Mouse (Mus musculus) A20 (cell line): ENCODE measurements at regions not wholly inside any gene's neighbourhood (a gene's known extent, or its start where the extent isn't known, plus 50 kb on each side); places are given as distances from the start of the nearest gene placed in this dataset.
A peak's percentile ranks its signal among the peaks of the same experiment; 100 is the strongest.

Experiments used
- DNase-seq: peaks from one replicate; pipeline ENCODE4 v3.0.0-alpha.2; 2011; ENCODE audit warnings: low read depth, low spot score

- no peak for DNase-seq
These were observed 53.5 kb upstream of the Osbpl8 start for GRCm38 (mm10) chr10:111111020-111111419.

- DNase-seq, result peak; percentile 83
These were observed 55.6 kb upstream of the Osbpl8 start for GRCm38 (mm10) chr10:111108658-111109633.

GRCm38 (mm10) chr10:111107852-111108251 is 56.7 kb upstream of the Osbpl8 start:
- no peak for DNase-seq

DNA sequence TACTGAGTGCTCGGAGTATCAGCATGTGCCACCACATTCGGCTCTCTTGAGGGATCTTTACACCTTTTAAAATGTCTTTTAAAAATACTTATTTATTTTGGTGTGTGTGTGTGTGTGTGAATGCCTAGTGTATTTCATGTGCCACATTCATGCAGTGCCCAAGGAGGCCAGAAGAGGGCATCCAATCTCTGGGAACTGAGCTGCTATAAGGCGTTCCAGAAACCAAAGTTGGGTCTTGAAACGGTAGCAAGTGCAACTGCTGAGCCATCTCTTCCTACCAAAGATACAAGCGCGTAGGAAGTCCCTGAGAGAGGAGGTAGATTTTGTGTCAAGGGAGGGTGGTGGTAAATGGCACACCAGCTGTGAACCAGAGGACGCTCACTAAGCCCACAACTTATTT is 57.2 kb upstream of the Osbpl8 start:
- DNase-seq, result peak; percentile 85

DNA sequence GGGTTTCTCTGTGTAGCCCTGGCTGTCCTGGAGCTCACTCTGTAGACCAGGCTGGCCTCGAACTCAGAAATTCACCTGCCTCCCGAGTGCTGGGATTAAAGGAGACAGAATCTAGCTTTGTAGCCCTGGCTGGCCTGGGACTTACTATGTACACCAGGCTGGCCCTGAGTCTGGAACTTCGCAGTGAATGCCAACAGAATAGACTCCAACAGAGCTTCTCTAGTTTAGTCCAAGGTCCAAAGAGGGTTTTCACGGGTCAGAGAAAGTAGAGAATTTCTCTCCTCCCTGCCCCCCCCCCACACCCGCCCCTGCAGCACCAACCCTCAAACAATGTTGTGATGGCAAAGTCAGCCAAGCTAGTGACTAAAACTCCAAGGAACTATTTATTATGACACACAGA is 58.1 kb upstream of the Osbpl8 start:
- DNase-seq, result no peak

DNA sequence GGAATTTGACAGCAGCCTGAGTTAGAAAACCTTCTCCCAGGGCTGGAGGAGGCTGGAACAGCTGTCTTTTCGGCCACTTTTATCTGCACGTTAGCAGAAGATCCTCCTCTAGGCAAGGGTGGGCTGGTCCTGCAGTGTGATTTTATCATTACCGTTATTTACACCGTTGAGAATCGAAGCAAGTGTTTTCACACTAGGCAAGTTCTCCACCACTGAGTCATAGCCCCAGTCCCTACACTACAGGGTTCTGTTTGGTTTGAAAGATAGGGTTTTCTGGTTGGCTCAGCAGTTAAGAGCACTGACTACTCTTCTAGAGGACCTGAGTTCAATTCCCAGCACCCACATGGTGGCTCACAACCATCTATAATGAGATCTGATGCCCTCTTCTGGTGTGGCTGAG is 58.9 kb upstream of the Osbpl8 start:
- no peak for DNase-seq

DNA sequence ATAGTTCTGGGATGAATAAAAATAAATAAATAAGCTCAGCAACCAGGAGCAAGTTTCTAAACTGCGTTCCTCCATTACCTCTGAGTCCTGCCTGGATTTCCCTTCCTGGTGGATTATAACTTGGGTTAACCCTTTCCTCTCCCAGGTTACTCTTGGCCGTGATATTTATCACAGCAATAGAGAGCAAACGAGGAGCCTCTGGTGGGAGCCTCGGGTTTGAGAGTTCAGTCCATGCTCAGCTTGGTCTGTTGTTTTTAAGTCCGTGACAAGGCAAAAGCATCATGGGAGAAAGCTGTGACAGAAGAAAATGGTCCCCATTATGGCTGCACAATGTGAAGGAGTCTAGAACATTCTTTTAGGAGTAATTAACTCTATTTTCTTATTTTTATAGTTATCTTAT is 61.0 kb upstream of the Osbpl8 start:
- no peak for DNase-seq

DNA sequence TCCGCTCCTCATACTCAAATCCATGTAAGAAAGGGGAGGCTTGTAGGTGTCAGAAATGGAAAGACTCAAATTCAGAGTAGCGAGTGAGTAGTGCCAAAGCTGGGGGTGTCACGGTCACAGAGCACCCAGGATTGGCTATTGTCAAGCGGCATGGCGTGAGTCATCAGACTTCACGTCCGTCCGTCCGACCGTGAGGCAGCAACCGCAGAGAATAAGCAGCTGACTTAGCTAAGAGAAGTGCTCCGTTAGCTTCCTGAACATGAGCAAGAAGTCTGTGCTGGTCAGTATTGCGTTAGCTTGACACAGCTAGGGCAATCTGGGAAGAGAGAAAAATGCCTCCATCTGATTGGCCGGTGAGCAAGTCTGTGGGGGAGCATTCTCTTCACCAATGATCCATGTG is 61.5 kb upstream of the Osbpl8 start:
- DNase-seq, result peak; percentile 76

DNA sequence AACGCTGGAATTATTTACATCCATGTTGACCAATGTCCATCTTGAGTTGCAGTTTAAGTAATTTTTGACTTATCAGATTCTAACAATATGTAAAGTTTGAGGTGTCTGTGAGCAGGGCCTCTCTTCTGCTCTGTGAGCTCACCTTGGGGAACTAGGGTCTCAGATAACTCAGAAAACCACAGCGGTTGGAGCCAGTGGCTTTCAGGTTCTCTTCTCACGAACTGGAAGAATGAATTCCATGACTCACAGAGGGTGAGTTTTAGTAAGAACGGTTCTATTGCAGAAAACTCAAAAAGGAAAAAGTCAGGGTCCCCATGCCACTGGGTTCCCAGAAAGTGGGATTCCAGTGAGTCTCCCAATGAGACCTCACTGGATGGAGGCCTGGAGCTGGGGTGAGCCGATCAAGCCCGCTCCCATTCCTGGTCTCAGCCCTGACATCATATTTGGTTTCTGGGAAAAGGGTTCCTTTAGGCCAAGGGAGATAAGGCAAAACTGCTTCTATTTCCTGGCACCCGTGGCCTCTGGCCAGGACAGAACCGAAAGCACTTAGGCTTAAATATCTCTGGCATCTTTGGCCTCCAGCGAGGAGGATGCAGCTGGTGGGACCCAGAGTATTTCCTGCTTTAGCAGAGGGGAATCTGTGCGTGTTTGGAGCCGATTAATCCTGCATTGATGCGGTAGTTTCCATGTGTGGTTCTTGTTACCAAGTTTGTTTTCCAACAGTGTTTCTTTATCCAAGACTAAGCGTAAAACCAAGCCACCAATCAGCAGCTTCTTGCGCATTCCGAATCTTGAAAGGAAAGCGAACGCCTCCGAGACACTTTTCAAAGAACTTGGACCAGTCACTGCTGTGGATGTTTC is 62.4 kb upstream of the Osbpl8 start:
- no peak for DNase-seq

DNA sequence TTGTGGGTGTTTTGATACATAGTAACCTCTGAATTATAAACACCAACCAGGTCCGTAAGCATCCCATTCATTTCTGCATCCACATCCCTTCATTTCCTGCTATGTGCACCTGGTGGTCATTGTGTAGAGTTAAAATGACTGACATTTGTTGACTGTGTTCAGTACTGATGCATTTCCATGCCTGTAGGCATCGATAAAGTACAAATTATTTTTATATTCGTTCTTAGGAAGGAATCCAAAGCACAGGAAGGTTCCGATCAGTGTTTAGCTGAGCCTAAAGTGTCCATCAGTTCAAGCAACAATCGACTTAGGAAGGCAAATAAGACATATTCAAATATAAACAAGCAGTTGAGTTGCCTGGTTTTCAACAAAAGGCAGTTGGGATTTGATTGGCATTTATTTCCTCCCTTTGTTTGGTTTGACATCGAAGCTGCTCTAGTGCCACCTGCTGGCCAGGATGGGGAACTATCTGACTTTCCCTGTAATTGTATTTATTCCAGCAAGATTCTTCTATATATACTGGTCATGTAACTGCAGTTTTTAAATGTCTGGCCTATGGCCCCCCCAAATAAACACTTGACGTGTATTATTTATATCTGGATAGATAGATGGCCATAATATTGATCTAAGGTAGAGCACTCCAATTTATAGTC is 64.6 kb upstream of the Osbpl8 start:
- DNase-seq, result peak; percentile 70

- no peak for DNase-seq
These were observed 65.3 kb upstream of the Osbpl8 start for GRCm38 (mm10) chr10:111099059-111099811.

GRCm38 (mm10) chr10:111097245-111097644 is 67.3 kb upstream of the Osbpl8 start:
- no peak for DNase-seq

DNA sequence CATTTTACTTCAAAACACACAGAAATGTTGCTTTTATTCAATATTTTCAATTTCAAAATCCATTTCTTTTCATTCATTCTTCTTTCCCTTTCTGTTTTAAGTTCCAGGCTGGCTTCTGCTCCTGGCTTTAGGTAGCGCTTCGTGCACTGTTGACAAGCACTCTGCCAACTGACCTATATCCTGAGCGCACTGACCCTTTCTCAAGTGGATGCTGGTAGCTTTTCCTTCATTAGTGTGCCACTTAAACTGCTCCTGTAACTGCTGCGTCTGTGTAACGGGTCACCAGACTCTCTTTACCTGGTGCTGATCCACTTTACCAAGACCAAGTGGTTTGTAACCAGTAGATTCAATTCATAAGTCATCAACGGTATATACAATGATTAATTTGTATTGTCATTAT is 67.7 kb upstream of the Osbpl8 start:
- DNase-seq, result no peak

DNA sequence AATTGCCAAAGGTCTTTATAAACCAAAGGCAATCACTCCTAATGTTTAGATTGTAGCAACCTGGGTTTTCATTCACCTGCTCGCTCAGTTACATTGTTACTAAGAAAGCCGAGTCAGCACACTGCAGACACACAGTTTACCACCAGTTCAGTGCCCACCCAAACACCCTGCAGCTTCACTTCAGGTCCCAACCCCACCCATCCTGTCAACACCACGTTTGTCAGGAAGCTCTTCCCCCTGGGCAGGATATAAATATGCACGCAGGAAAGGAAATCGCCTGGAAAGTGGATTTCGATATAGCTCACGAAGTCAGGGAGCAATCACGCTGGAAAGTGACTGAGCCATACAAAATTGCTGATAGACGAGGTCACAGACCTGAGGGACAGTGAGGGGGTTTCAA is 70.1 kb upstream of the Osbpl8 start:
- DNase-seq, result no peak

DNA sequence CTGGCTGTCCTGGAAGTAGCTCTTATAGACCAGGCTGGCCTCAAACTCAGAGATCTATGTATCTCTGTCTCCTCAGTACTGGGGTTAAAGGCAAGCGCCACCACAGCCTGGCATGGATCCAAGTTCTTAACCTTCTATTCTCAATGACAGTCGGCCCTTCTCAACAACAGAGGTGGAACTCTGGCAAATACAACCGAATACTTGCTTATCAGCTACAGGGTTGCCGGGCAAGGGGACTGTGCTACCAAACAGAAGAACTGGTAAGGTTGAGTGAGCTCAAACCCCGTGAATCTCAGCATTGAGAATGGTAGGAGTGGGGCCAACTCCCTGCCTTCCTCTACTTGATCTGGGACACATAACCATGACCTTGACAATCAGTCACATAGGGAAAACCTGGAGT is 75.2 kb upstream of the Osbpl8 start:
- no peak for DNase-seq

- no peak for DNase-seq
These were observed 75.6 kb upstream of the Zdhhc17 start for GRCm38 (mm10) chr10:111085561-111085960.

GRCm38 (mm10) chr10:111084267-111084780 is 74.4 kb upstream of the Zdhhc17 start:
- no peak for DNase-seq

GRCm38 (mm10) chr10:111083861-111084260 is 73.9 kb upstream of the Zdhhc17 start:
- no peak for DNase-seq

DNA sequence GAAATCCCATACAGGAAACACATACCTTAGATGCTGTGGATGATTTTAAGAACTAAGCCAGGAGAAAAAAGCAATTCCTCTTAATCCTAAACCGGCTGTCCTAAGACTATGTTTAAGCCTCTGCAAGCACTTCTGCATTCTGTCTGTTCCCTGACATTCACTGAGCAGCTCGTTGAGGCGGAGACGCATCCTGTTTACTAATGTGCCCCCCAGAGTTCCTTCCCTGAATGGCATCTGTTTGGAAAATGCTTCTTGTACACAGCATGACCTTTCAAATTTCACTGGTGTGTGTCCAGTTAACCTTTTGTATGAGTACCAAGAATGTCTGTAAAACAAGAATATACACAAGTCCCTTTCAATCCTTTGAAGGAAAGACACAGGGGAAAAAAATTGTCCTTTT is 73.4 kb upstream of the Zdhhc17 start:
- peak; percentile 32 for DNase-seq

- no peak for DNase-seq
These were observed 70.4 kb upstream of the Zdhhc17 start for GRCm38 (mm10) chr10:111080322-111080721.

DNA sequence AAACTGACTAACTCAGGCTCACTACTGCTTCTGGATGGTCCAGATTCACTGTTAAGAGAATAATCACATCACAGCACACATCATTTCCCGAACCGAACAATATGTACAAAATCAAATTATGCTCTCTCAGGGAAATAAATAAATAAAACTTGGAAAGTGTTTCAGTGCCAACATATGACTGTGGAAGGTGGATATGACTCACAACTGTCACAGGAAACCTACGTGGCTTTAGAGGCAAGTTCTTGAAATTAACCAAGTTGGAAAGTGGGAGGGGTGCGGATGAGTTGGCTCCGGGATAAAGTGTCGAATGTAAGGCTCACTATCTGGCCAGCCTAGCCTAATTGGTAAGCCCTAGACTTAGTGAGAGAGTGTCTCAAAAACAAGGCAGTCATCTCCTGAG is 69.1 kb upstream of the Zdhhc17 start:
- no peak for DNase-seq
